Mouse (Mus musculus): ENCODE data around the gene Sgtb. TPM values are rescaled to one million over a fixed set of nuclear protein-coding genes. Genes with fewer than 3 reads are reported as not detected.
A peak's percentile ranks its signal among the peaks of the same experiment; 100 is the strongest.

The Sgtb gene
- polyA plus RNA-seq, 1 experiment, result 41.0 TPM

GRCm38 (mm10) chr13:104172498-104172897 lies 63.0 kb downstream of the Sgtb start:
- Histone ChIP-seq H3K27ac (ENCODE audit: insufficient read depth, low read length) (no peak overlapping the region), H3K4me1 (ENCODE audit: control insufficient read depth, insufficient read depth, low read length) (0 out of 2 replicates have a peak, but pooled peaks cover 2% of the 10 kb centered on the region), H3K4me3 (replicated peaks; ENCODE audit: insufficient read depth, low read depth, low read length) (no peak overlapping the region), H3K27me3 (ENCODE audit: control insufficient read depth, insufficient read depth, low read length) (no peaks in the 10 kb centered on the region)
- TF ChIP-seq POLR2A (IDR thresholded peaks at IDR 0.05; ENCODE audit: borderline replicate concordance, insufficient read depth, low read length), result no peak
- TF ChIP-seq CTCF (IDR thresholded peaks at IDR 0.05; ENCODE audit: borderline replicate concordance, insufficient read depth, low read depth, low read length), result no peak
- no peak for DNase-seq

- H3K27ac ChIP-seq (ENCODE audit: insufficient read depth, low read length), result no peak overlapping the region
- DNase-seq, result no peak
- 73% methylated on average over 3 of the region's 3 CpGs for WGBS
- H3K27me3 ChIP-seq (ENCODE audit: control insufficient read depth, insufficient read depth, low read length), result no peaks in the 10 kb centered on the region
- no peak overlapping the region for H3K4me3 ChIP-seq (replicated peaks; ENCODE audit: insufficient read depth, low read depth, low read length)
- H3K4me1 ChIP-seq (ENCODE audit: control insufficient read depth, insufficient read depth, low read length), result 0 out of 2 replicates have a peak, but pooled peaks cover 2% of the 10 kb centered on the region
- no peak for TF ChIP-seq CTCF (IDR thresholded peaks at IDR 0.05; ENCODE audit: borderline replicate concordance, insufficient read depth, low read depth, low read length)
- TF ChIP-seq POLR2A (IDR thresholded peaks at IDR 0.05; ENCODE audit: borderline replicate concordance, insufficient read depth, low read length), result no peak
Observed at GRCm38 (mm10) chr13:104176874-104177273, 67.3 kb downstream of the Sgtb start.

GRCm38 (mm10) chr13:104177796-104178649 lies 68.5 kb downstream of the Sgtb start, which contains the start of gene Trappc13:
Gene Trappc13 (minus strand): TSS chr13:104178469.
- peak in 1 of 2 experiments; percentile 84 for DNase-seq
- H3K4me3 ChIP-seq (replicated peaks; ENCODE audit: insufficient read depth, low read depth, low read length), result peak within 1 kb of the TSS; percentile 96
- peak within 1 kb of the TSS; percentile 89 for H3K27ac ChIP-seq (ENCODE audit: insufficient read depth, low read length)
- H3K27me3 ChIP-seq (ENCODE audit: control insufficient read depth, insufficient read depth, low read length), result no peaks in the 10 kb centered on the region
- TF ChIP-seq CTCF (IDR thresholded peaks at IDR 0.05; ENCODE audit: borderline replicate concordance, insufficient read depth, low read depth, low read length) (no peak), POLR2A (IDR thresholded peaks at IDR 0.05; ENCODE audit: borderline replicate concordance, insufficient read depth, low read length) (peak; percentile 46; the same call in 1 of the 2 replicates)
- under 1% methylated on average over 32 of the region's 32 CpGs for WGBS
- 0 out of 2 replicates have a peak, but pooled peaks cover 2% of the 10 kb centered on the region for H3K4me1 ChIP-seq (ENCODE audit: control insufficient read depth, insufficient read depth, low read length)

- DNase-seq, result peak; percentile 96 to 99
- under 1% methylated on average over 38 of the region's 38 CpGs for whole genome bisulfite sequencing
- no peaks in the 10 kb centered on the region for H3K27me3 ChIP-seq (ENCODE audit: control insufficient read depth, insufficient read depth, low read length)
- TF ChIP-seq CTCF (IDR thresholded peaks at IDR 0.05; ENCODE audit: borderline replicate concordance, insufficient read depth, low read depth, low read length), result no peak
- peak; percentile 90 for TF ChIP-seq POLR2A (IDR thresholded peaks at IDR 0.05; ENCODE audit: borderline replicate concordance, insufficient read depth, low read length)
- H3K27ac ChIP-seq (ENCODE audit: insufficient read depth, low read length), result peak within 1 kb of the TSS; percentile 89
- peak within 1 kb of the TSS; percentile 96 for H3K4me3 ChIP-seq (replicated peaks; ENCODE audit: insufficient read depth, low read depth, low read length)
- 0 out of 2 replicates have a peak, but pooled peaks cover 2% of the 10 kb centered on the region for H3K4me1 ChIP-seq (ENCODE audit: control insufficient read depth, insufficient read depth, low read length)
Observed at GRCm38 (mm10) chr13:104178650-104179121, 69.1 kb downstream of the Sgtb start, which contains the start of gene Trim23. Gene Trim23 (plus strand): TSS chr13:104178797.

GRCm38 (mm10) chr13:104179176-104179888 lies 69.8 kb downstream of the Sgtb start:
- no peak for DNase-seq
- H3K4me1 ChIP-seq (ENCODE audit: control insufficient read depth, insufficient read depth, low read length), result 0 out of 2 replicates have a peak, but pooled peaks cover 2% of the 10 kb centered on the region
- 10% methylated on average over 13 of the region's 13 CpGs for WGBS
- H3K4me3 ChIP-seq (replicated peaks; ENCODE audit: insufficient read depth, low read depth, low read length), result peak overlapping the region; percentile 96
- peak overlapping the region; percentile 89; the same call in 1 of the 2 replicates for H3K27ac ChIP-seq (ENCODE audit: insufficient read depth, low read length)
- no peaks in the 10 kb centered on the region for H3K27me3 ChIP-seq (ENCODE audit: control insufficient read depth, insufficient read depth, low read length)
- TF ChIP-seq POLR2A (IDR thresholded peaks at IDR 0.05; ENCODE audit: borderline replicate concordance, insufficient read depth, low read length) (no peak), CTCF (IDR thresholded peaks at IDR 0.05; ENCODE audit: borderline replicate concordance, insufficient read depth, low read depth, low read length) (no peak)

- WGBS, result 96% methylated on average over 4 of the region's 4 CpGs
- H3K27me3 ChIP-seq (ENCODE audit: control insufficient read depth, insufficient read depth, low read length), result no peaks in the 10 kb centered on the region
- no peak for DNase-seq
- TF ChIP-seq CTCF (IDR thresholded peaks at IDR 0.05; ENCODE audit: borderline replicate concordance, insufficient read depth, low read depth, low read length) (no peak), POLR2A (IDR thresholded peaks at IDR 0.05; ENCODE audit: borderline replicate concordance, insufficient read depth, low read length) (no peak)
- H3K27ac ChIP-seq (ENCODE audit: insufficient read depth, low read length), result no peak overlapping the region
- H3K4me1 ChIP-seq (ENCODE audit: control insufficient read depth, insufficient read depth, low read length), result no peaks in the 10 kb centered on the region
- no peak overlapping the region for H3K4me3 ChIP-seq (replicated peaks; ENCODE audit: insufficient read depth, low read depth, low read length)
Observed at GRCm38 (mm10) chr13:104187357-104187756, 77.8 kb downstream of the Sgtb start.

Other genes starting within 250 kb of the Sgtb start
- gene Erbin, start 189.2 kb upstream of the Sgtb start, polyA plus RNA-seq (2012; rRNA removed), result 23.2 and 28.0 TPM in 2 replicates
- gene Nln, start 127 bp upstream of the Sgtb start, polyA plus RNA-seq (2012; rRNA removed), result 12.9 and 13.5 TPM in 2 replicates
- gene Trappc13, start 68.7 kb downstream of the Sgtb start, polyA plus RNA-seq (2012; rRNA removed), result 30.4 and 31.5 TPM in 2 replicates
- gene Trim23, start 69.1 kb downstream of the Sgtb start, polyA plus RNA-seq (2012; rRNA removed), result 31.5 and 33.9 TPM in 2 replicates
- 1.0 TPM in 2 replicates for gene Cenpk, start 118.9 kb downstream of the Sgtb start, polyA plus RNA-seq (2012; rRNA removed)
- 9.1 and 9.2 TPM in 2 replicates for gene Ppwd1, start 119.1 kb downstream of the Sgtb start, polyA plus RNA-seq (2012; rRNA removed)
- gene Adamts6, start 178.1 kb downstream of the Sgtb start, polyA plus RNA-seq (2012; rRNA removed), result 4.6 and 5.0 TPM in 2 replicates